Mouse (Mus musculus): ENCODE data around the gene Tcf7l1. TPM values are rescaled to one million over a fixed set of nuclear protein-coding genes. Genes with fewer than 3 reads are reported as not detected.

The Tcf7l1 gene
- total and polyA plus RNA-seq, 2 experiments from 2014 or later = 1.3 to 9.2 TPM

DNA sequence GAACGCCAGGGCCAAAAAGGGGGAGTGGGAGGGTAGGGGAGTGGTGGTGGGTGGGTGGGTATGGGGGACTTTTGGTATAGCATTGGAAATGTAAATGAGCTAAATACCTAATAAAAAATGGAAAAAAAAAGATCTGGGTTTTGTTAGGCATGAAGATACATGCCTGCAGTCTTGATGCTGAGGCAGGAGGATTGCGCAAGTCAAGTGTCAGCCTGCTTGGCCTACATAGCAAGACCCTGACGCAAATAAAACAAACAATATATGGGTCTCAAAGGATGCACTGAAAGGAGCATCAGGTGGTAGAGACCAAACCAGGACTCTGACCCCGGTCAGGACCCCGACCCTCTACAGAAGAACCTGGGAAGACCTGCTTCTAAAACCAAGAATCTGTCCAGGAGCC, 90.5 kb downstream of the Tcf7l1 start:
- H3K27me3 ChIP-seq (ENCODE audit: control insufficient read depth, insufficient read depth, low read length) = no peaks in the 10 kb centered on the region
- H3K27ac ChIP-seq (ENCODE audit: low read depth) = no peak overlapping the region
- ATAC-seq (ENCODE audit: insufficient read depth, low read depth) (no peak), DNase-seq (ENCODE audit: low spot score) (no peak)
- TF ChIP-seq EP300 (IDR thresholded peaks at IDR 0.05; ENCODE audit: low read depth) = no peak
- no peak for TF ChIP-seq CTCF (IDR thresholded peaks at IDR 0.05; ENCODE audit: low read depth)
- H3K4me1 ChIP-seq (ENCODE audit: control insufficient read depth, insufficient read depth) = peaks cover 31% of the 10 kb centered on the region
- no peak overlapping the region for H3K4me2 ChIP-seq (ENCODE audit: low read depth, low read length)
- no peak overlapping the region for H3K4me3 ChIP-seq (ENCODE audit: low read depth, low read length)
- H3K9ac ChIP-seq (replicated peaks; ENCODE audit: low read depth, low read length) = no peak overlapping the region
- WGBS = 98% methylated on average over 5 of the region's 5 CpGs
- H3K9me3 ChIP-seq (replicated peaks; ENCODE audit: control insufficient read depth, low read length) = no peaks in the 10 kb centered on the region
- no peaks in the 10 kb centered on the region for H3K36me3 ChIP-seq (replicated peaks; ENCODE audit: control insufficient read depth, insufficient read depth, low read length)

DNA sequence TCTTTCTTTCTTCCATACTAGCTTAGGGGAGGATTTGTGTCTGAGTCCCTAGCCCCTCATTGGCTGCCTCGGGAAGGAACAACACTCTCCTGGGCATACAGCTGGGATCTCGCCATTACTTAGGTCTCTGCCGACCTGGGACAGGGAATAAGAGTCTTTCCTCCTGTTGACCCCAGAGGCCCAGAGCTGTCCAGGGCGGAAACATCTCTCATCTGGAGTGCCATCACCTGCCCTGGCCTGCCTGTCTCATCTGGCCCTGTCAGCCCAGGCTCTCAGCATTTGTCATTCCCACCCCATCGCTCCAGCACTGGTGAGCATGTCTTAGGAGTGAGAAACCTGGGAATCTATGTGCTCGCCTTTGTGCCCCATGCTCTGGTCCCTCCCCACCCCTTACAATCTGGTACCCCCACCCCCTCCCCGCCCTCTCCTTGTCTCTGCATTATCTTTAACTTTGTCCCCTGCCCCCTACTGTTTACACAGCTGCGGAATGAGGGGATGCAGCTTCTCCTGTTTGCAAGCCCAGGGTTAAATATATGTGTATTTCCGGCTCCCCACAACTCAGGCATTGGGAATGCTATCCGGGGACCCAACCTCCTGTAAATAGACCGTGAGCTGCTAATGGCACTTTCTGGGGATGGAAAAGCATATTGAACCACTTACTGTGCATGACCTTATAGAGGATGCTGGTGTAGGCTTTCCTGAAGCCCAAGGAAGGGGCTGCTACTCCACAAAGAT, 92.3 kb downstream of the Tcf7l1 start:
- Histone ChIP-seq H3K27me3 (ENCODE audit: control insufficient read depth, insufficient read depth, low read length) (no peaks in the 10 kb centered on the region), H3K4me3 (ENCODE audit: low read depth, low read length) (no peak overlapping the region), H3K27ac (ENCODE audit: low read depth) (no peak overlapping the region), H3K4me1 (ENCODE audit: control insufficient read depth, insufficient read depth) (peaks cover 42% of the 10 kb centered on the region), H3K36me3 (replicated peaks; ENCODE audit: control insufficient read depth, insufficient read depth, low read length) (no peaks in the 10 kb centered on the region), H3K9me3 (replicated peaks; ENCODE audit: control insufficient read depth, low read length) (no peaks in the 10 kb centered on the region), H3K9ac (replicated peaks; ENCODE audit: low read depth, low read length) (no peak overlapping the region), H3K4me2 (ENCODE audit: low read depth, low read length) (no peak overlapping the region)
- WGBS = 35% methylated on average over 11 of the region's 11 CpGs
- no peak for TF ChIP-seq EP300 (IDR thresholded peaks at IDR 0.05; ENCODE audit: low read depth)
- ATAC-seq (ENCODE audit: insufficient read depth, low read depth) (no peak), DNase-seq (ENCODE audit: low spot score) (no peak)

DNA sequence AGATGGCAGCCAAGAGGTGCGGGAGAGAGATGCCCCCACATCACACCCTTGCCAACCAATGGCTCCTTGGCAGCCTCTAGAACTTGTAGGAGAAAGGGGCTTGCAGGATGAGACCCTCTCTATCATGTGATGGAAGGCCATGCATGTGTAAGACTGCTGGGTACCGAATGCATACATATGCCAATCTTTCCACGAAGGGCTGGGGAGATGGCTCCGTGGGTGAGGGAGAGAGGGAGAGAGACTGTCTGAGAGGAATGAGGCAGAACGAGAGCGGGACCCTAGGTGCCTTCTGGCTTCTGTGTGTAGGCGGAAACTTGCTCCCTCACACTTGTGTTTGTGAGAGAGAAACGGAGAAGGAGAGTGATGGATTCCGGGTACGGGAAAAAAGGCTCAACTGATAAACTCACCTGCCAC, 94.3 kb downstream of the Tcf7l1 start:
- WGBS = 27% methylated on average over 10 of the region's 10 CpGs
- no peak for DNase-seq (ENCODE audit: low spot score)
- H3K4me3 ChIP-seq (ENCODE audit: low read depth, low read length) = no peak overlapping the region
- H3K4me2 ChIP-seq (ENCODE audit: low read depth, low read length) = no peak overlapping the region
- no peak for ATAC-seq (ENCODE audit: insufficient read depth, low read depth)
- H3K27ac ChIP-seq (ENCODE audit: low read depth) = peak overlapping the region; percentile 65; the same call in 1 of the 2 replicates
- H3K9me3 ChIP-seq (replicated peaks; ENCODE audit: control insufficient read depth, low read length) = no peaks in the 10 kb centered on the region
- no peaks in the 10 kb centered on the region for H3K27me3 ChIP-seq (ENCODE audit: control insufficient read depth, insufficient read depth, low read length)
- no peak overlapping the region for H3K9ac ChIP-seq (replicated peaks; ENCODE audit: low read depth, low read length)
- H3K4me1 ChIP-seq (ENCODE audit: control insufficient read depth, insufficient read depth) = peaks cover 46% of the 10 kb centered on the region
- no peaks in the 10 kb centered on the region for H3K36me3 ChIP-seq (replicated peaks; ENCODE audit: control insufficient read depth, insufficient read depth, low read length)
- no peak for TF ChIP-seq EP300 (IDR thresholded peaks at IDR 0.05; ENCODE audit: low read depth)
- no peak for TF ChIP-seq CTCF (IDR thresholded peaks at IDR 0.05; ENCODE audit: low read depth)

DNA sequence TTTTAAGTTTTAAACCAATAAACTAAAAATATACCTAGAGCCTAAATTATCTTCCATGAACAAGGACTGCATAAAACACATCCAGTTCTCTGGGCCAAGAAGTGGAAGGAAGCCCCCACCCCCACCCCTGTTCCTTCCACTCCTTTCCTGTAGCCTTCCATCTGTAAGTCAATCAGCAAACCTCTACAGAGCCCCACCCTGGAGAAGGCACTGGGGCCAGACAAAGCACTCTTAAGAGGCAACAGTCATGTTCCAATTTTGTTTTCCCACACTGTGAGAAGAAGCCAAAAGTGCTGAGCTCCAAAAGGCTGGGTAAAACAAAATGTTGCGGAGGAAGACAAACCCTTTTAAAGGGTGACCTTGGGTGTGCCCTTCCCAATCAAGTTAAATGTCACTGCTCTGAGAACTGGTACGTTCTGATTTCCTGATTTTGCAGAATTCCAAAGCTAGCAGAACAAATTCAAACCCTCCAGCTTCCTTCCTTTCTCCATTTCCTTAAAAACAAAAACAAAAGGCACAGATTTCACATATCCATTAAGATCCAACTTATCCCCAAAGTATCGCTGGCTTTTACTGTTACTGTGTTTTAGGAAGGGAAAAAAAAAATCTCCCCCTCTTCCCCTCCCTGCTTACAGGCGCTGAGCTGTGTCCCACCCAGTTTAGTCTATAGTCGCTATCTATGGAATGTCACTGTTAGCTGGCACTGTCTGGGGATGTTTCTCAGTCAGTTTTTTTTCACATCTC, 94.8 kb downstream of the Tcf7l1 start:
- DNase-seq (ENCODE audit: low spot score) (no peak), ATAC-seq (ENCODE audit: insufficient read depth, low read depth) (peak; percentile 37; the same call in 1 of the 2 replicates)
- no peaks in the 10 kb centered on the region for H3K27me3 ChIP-seq (ENCODE audit: control insufficient read depth, insufficient read depth, low read length)
- WGBS = 19% methylated on average over 5 of the region's 5 CpGs
- TF ChIP-seq EP300 (IDR thresholded peaks at IDR 0.05; ENCODE audit: low read depth) (no peak; the same call in 1 of the 2 replicates), CTCF (IDR thresholded peaks at IDR 0.05; ENCODE audit: low read depth) (no peak)
- no peaks in the 10 kb centered on the region for H3K9me3 ChIP-seq (replicated peaks; ENCODE audit: control insufficient read depth, low read length)
- no peak overlapping the region for H3K4me3 ChIP-seq (ENCODE audit: low read depth, low read length)
- H3K36me3 ChIP-seq (replicated peaks; ENCODE audit: control insufficient read depth, insufficient read depth, low read length) = no peaks in the 10 kb centered on the region
- 0 out of 2 replicates have a peak overlapping the region, but pooled peaks have one; percentile 11 for H3K4me2 ChIP-seq (ENCODE audit: low read depth, low read length)
- peak overlapping the region; percentile 65 for H3K27ac ChIP-seq (ENCODE audit: low read depth)
- no peak overlapping the region for H3K9ac ChIP-seq (replicated peaks; ENCODE audit: low read depth, low read length)
- H3K4me1 ChIP-seq (ENCODE audit: control insufficient read depth, insufficient read depth) = peaks cover 47% of the 10 kb centered on the region

DNA sequence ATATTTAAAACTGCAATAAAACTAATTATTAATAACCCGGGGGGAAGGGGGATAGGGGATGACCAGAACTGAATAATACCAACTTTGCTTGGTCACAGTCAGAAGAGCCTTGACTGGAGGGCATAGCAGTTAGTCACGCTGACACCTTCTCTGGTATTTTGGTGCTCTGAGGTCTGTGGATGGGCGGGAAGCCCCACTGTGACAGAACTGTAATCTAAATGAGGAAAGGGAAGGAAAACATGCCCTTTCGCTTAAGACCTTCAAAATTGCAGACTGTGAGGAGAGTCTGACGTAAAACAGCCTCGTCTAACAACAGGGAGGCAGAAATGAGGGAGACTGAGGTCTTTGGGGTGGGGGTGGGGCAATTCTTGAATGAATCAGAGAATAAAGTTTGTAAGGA, 96.6 kb downstream of the Tcf7l1 start:
- Histone ChIP-seq H3K27me3 (ENCODE audit: control insufficient read depth, insufficient read depth, low read length) (no peaks in the 10 kb centered on the region), H3K9me3 (replicated peaks; ENCODE audit: control insufficient read depth, low read length) (no peaks in the 10 kb centered on the region), H3K27ac (ENCODE audit: low read depth) (no peak overlapping the region), H3K4me2 (ENCODE audit: low read depth, low read length) (no peak overlapping the region), H3K4me1 (ENCODE audit: control insufficient read depth, insufficient read depth) (peaks cover 50% of the 10 kb centered on the region), H3K36me3 (replicated peaks; ENCODE audit: control insufficient read depth, insufficient read depth, low read length) (no peaks in the 10 kb centered on the region), H3K9ac (replicated peaks; ENCODE audit: low read depth, low read length) (no peak overlapping the region), H3K4me3 (ENCODE audit: low read depth, low read length) (no peak overlapping the region)
- 74% methylated on average over 6 of the region's 6 CpGs for WGBS
- no peak for ATAC-seq (ENCODE audit: insufficient read depth, low read depth)
- TF ChIP-seq EP300 (IDR thresholded peaks at IDR 0.05; ENCODE audit: low read depth) (no peak), CTCF (IDR thresholded peaks at IDR 0.05; ENCODE audit: low read depth) (no peak)
- no peak for DNase-seq (ENCODE audit: low spot score)
